Mouse (Mus musculus): ENCODE data around the gene Plcd4. TPM values are rescaled to one million over a fixed set of nuclear protein-coding genes. Genes with fewer than 3 reads are reported as not detected.
"Not testable (repeated sequence)": the region's sequence is repeated elsewhere in the genome, so short reads cannot be mapped to it uniquely, and the experiment has no call there.

The Plcd4 gene
- polyA plus RNA-seq (2014; fragmentation: Nextera tagmentation; extraction: Ambion mirVana): 2.0 and 2.9 TPM in 2 replicates

DNA sequence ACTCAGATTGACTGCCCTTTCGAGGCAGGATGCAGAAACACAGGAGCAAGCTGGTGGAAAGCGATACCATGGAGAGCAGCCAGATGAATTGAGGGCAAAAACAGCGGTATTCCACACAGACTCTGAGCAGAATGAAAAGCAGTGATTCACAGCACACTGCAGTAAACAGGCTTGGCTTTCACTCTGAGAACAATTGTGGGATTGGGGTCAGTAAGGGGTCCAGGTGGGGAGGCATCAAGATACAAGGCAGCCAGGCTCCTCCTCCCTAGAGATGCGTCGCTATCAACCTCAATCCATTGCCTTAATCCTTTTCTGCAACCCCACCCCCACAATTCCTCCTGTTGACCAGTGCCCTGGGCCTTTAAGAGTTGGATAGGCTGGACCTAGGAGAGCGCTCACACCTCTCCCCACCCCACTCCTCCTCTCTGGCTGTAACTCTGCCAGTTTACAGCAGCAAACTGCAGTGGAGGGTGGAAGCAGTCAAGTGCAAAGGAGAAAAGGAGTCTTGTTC lies at the start of gene Plcd4:
Plcd4 (plus strand) TSS at position 438 of the 511 bp plus-strand sequence.
- Histone ChIP-seq H3K4me2 (ENCODE audit: low read depth, low read length) (peak within 1 kb of the TSS; percentile 11; the same call in 1 of the 2 replicates), H3K4me3 (ENCODE audit: low read depth, low read length) (no peak within 1 kb of the TSS), H3K27me3 (replicated peaks; ENCODE audit: control insufficient read depth, insufficient read depth, low read length) (no peaks in the 10 kb centered on the region), H3K9ac (ENCODE audit: low read depth, low read length) (no peak within 1 kb of the TSS), H3K9me3 (ENCODE audit: control insufficient read depth, low read length) (no peaks in the 10 kb centered on the region), H3K27ac (replicated peaks; ENCODE audit: low read depth, low read length) (no peak within 1 kb of the TSS), H3K4me1 (ENCODE audit: control insufficient read depth, insufficient read depth, low read length) (no peaks in the 10 kb centered on the region; the same call in 1 of the 2 replicates), H3K36me3 (ENCODE audit: control insufficient read depth, insufficient read depth, low read length) (no peaks in the 10 kb centered on the region)
- peak; percentile 47 for DNase-seq (ENCODE audit: low spot score)
- WGBS: 3% methylated on average over 6 of the region's 6 CpGs
- ATAC-seq (ENCODE audit: low read depth): 0 out of 2 replicates have a peak, but pooled peaks have one; percentile 30

- 77% methylated on average over 1 of the region's 1 CpGs for WGBS
- no peaks in the 10 kb centered on the region for H3K27me3 ChIP-seq (replicated peaks; ENCODE audit: control insufficient read depth, insufficient read depth, low read length)
- no peak overlapping the region for H3K27ac ChIP-seq (replicated peaks; ENCODE audit: low read depth, low read length)
- DNase-seq (ENCODE audit: low spot score): peak; percentile 1
- no peaks in the 10 kb centered on the region for H3K9me3 ChIP-seq (ENCODE audit: control insufficient read depth, low read length)
- H3K9ac ChIP-seq (ENCODE audit: low read depth, low read length): no peak overlapping the region
- no peak for ATAC-seq (ENCODE audit: low read depth)
- H3K4me3 ChIP-seq (ENCODE audit: low read depth, low read length): no peak overlapping the region
- H3K4me1 ChIP-seq (ENCODE audit: control insufficient read depth, insufficient read depth, low read length): peaks cover 9% of the 10 kb centered on the region; the same call in 1 of the 2 replicates
- H3K4me2 ChIP-seq (ENCODE audit: low read depth, low read length): no peak overlapping the region
- H3K36me3 ChIP-seq (ENCODE audit: control insufficient read depth, insufficient read depth, low read length): peaks cover 10% of the 10 kb centered on the region; the same call in 1 of the 2 replicates
Measured at GRCm38 (mm10) chr1:74501106-74501505, 41.6 kb upstream of the Plcd4 start.

GRCm38 (mm10) chr1:74505393-74505720 lies 37.3 kb upstream of the Plcd4 start:
- ATAC-seq (ENCODE audit: low read depth): peak; percentile 62
- peaks cover 10% of the 10 kb centered on the region; the same call in 1 of the 2 replicates for H3K36me3 ChIP-seq (ENCODE audit: control insufficient read depth, insufficient read depth, low read length)
- H3K4me3 ChIP-seq (ENCODE audit: low read depth, low read length): peak overlapping the region; percentile 94
- WGBS: 0% methylated on average over 19 of the region's 22 CpGs
- peak overlapping the region; percentile 82 for H3K27ac ChIP-seq (replicated peaks; ENCODE audit: low read depth, low read length)
- peak overlapping the region; percentile 96 for H3K9ac ChIP-seq (ENCODE audit: low read depth, low read length)
- H3K9me3 ChIP-seq (ENCODE audit: control insufficient read depth, low read length): no peaks in the 10 kb centered on the region
- H3K4me2 ChIP-seq (ENCODE audit: low read depth, low read length): peak overlapping the region; percentile 68
- H3K27me3 ChIP-seq (replicated peaks; ENCODE audit: control insufficient read depth, insufficient read depth, low read length): no peaks in the 10 kb centered on the region
- no peak for DNase-seq (ENCODE audit: low spot score)
- peaks cover 19% of the 10 kb centered on the region for H3K4me1 ChIP-seq (ENCODE audit: control insufficient read depth, insufficient read depth, low read length)

DNA sequence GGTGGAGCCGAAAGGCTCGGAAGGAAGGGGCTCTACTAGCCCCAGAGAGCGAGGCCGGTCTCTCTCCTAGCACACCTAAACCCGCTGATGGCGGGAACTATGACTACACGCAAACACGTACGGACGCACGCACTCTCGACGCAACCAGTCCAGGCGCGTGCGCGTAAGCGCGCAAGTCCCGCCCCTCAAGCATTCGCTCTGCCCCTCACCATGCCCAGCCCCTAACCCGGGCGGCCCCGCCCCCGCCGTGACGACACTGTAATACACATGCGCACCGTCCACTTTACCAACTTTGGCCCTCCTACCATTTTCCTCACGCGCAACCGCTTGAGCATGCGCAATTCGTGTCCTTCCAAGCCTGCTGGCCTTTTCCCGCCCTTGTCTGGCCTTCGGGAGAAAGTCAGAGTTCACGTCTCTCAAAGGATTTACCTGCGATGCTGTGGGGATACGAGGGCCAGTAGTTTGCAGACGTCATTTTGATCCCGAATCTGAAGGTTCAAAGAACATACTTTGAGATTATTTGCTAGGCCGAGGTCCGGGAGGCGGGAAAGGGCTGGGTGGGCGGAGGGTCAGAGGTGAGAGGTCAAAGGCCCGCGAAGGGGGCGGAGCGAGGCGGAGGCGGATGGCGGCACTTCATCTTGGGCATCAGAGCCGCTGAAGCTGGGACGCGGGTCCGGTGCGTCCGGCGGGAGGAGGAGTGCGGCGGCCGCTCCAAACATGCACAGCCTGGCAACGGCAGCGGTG lies 36.8 kb upstream of the Plcd4 start, which contains the start of gene Cnot9:
Cnot9 (plus strand) TSS at position 338 of the 744 bp plus-strand sequence.
- Histone ChIP-seq H3K4me1 (ENCODE audit: control insufficient read depth, insufficient read depth, low read length) (peaks cover 19% of the 10 kb centered on the region), H3K9me3 (ENCODE audit: control insufficient read depth, low read length) (no peaks in the 10 kb centered on the region), H3K4me3 (ENCODE audit: low read depth, low read length) (peak within 1 kb of the TSS; percentile 94), H3K27me3 (replicated peaks; ENCODE audit: control insufficient read depth, insufficient read depth, low read length) (no peaks in the 10 kb centered on the region), H3K36me3 (ENCODE audit: control insufficient read depth, insufficient read depth, low read length) (peaks cover 10% of the 10 kb centered on the region; the same call in 1 of the 2 replicates), H3K27ac (replicated peaks; ENCODE audit: low read depth, low read length) (peak within 1 kb of the TSS; percentile 91), H3K9ac (ENCODE audit: low read depth, low read length) (peak within 1 kb of the TSS; percentile 96), H3K4me2 (ENCODE audit: low read depth, low read length) (peak within 1 kb of the TSS; percentile 78)
- ATAC-seq (ENCODE audit: low read depth) (peak; percentile 99), DNase-seq (ENCODE audit: low spot score) (peak; percentile 99)
- WGBS: under 1% methylated on average over 51 of the region's 64 CpGs

DNA sequence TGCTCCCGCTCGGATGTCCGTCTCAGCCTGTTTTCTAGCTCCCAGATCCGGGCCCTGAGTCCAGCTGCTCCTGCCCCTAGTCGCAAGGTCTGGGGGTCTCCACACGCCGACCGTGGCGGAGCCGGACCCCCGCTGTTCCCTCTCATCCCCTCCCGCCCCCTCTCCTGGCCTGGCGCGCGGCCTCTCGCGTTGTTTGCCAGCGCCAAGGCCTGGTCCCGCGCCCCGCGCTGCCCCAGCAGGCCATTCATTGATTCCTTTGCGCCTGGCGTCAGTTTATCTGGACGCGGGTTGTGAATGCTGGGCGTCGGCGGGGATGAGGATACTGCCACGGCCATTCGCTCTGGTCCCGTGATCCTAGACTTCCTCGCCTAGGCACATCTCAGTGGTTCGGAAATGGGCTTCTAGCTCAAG lies 36.2 kb upstream of the Plcd4 start:
- Histone ChIP-seq H3K4me1 (ENCODE audit: control insufficient read depth, insufficient read depth, low read length) (peaks cover 19% of the 10 kb centered on the region), H3K4me2 (ENCODE audit: low read depth, low read length) (peak overlapping the region; percentile 78), H3K27ac (replicated peaks; ENCODE audit: low read depth, low read length) (peak overlapping the region; percentile 91), H3K9me3 (ENCODE audit: control insufficient read depth, low read length) (no peaks in the 10 kb centered on the region), H3K27me3 (replicated peaks; ENCODE audit: control insufficient read depth, insufficient read depth, low read length) (no peaks in the 10 kb centered on the region), H3K9ac (ENCODE audit: low read depth, low read length) (peak overlapping the region; percentile 96), H3K36me3 (ENCODE audit: control insufficient read depth, insufficient read depth, low read length) (0 out of 2 replicates have a peak, but pooled peaks cover 10% of the 10 kb centered on the region), H3K4me3 (ENCODE audit: low read depth, low read length) (peak overlapping the region; percentile 94)
- DNase-seq (ENCODE audit: low spot score) (peak; percentile 61), ATAC-seq (ENCODE audit: low read depth) (peak; percentile 10)
- WGBS: 0% methylated on average over 32 of the region's 34 CpGs

DNA sequence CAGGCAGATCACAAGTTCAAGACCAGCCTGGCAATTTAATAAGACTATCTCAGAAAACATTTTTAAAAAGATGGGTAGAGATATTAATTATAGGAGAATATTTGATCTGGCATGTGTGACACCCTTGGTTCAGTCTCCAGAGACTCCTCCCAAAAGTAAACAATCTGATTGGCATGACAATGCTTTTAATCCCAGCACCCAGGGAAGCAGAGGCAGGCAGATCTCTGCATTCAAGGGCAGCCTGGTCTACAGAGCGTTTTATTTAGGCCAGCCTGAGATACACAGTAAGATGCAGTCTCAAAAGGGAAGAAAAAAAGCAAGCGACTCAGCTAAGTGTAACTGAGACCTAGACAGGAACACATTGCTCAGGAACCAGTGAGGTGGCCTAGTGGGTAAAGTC lies 34.9 kb upstream of the Plcd4 start:
- Histone ChIP-seq H3K9me3 (ENCODE audit: control insufficient read depth, low read length) (no peaks in the 10 kb centered on the region), H3K27me3 (replicated peaks; ENCODE audit: control insufficient read depth, insufficient read depth, low read length) (no peaks in the 10 kb centered on the region), H3K27ac (replicated peaks; ENCODE audit: low read depth, low read length) (no peak overlapping the region), H3K36me3 (ENCODE audit: control insufficient read depth, insufficient read depth, low read length) (0 out of 2 replicates have a peak, but pooled peaks cover 14% of the 10 kb centered on the region), H3K9ac (ENCODE audit: low read depth, low read length) (peak overlapping the region; percentile 96), H3K4me3 (ENCODE audit: low read depth, low read length) (peak overlapping the region; percentile 94), H3K4me1 (ENCODE audit: control insufficient read depth, insufficient read depth, low read length) (peaks cover 19% of the 10 kb centered on the region), H3K4me2 (ENCODE audit: low read depth, low read length) (peak overlapping the region; percentile 78)
- 95% methylated on average over 2 of the region's 2 CpGs for WGBS
- no peak for ATAC-seq (ENCODE audit: low read depth)
- DNase-seq (ENCODE audit: low spot score): no peak

- Histone ChIP-seq H3K27me3 (replicated peaks; ENCODE audit: control insufficient read depth, insufficient read depth, low read length) (no peaks in the 10 kb centered on the region), H3K4me2 (ENCODE audit: low read depth, low read length) (no peak overlapping the region), H3K9ac (ENCODE audit: low read depth, low read length) (no peak overlapping the region), H3K4me3 (ENCODE audit: low read depth, low read length) (no peak overlapping the region), H3K27ac (replicated peaks; ENCODE audit: low read depth, low read length) (no peak overlapping the region), H3K36me3 (ENCODE audit: control insufficient read depth, insufficient read depth, low read length) (peaks cover 19% of the 10 kb centered on the region; the same call in 1 of the 2 replicates), H3K4me1 (ENCODE audit: control insufficient read depth, insufficient read depth, low read length) (peaks cover 9% of the 10 kb centered on the region), H3K9me3 (ENCODE audit: control insufficient read depth, low read length) (no peaks in the 10 kb centered on the region)
- 94% methylated on average over 5 of the region's 5 CpGs for WGBS
- DNase-seq (ENCODE audit: low spot score): no peak
- ATAC-seq (ENCODE audit: low read depth): no peak
Measured at GRCm38 (mm10) chr1:74511306-74511705, 31.4 kb upstream of the Plcd4 start.

DNA sequence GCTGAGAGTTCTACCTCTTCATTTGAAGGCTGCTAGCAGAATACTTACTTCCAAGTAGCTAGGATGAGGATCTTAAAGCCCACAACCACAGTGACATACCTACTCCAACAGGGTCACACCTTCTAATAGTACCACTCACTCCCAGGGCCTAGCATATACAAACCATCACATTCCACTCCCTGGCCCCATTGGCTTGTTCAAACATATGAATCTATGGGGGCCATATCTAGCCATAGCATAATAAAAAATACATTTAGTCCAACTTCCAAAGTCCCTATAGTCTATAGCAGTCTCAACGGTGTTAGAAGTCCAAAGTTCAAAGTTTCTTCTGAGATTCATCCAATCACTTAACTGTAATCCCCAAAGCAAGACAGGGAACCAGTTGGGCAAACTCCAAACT lies 29.7 kb upstream of the Plcd4 start:
- H3K36me3 ChIP-seq (ENCODE audit: control insufficient read depth, insufficient read depth, low read length): peaks cover 28% of the 10 kb centered on the region
- H3K4me2 ChIP-seq (ENCODE audit: low read depth, low read length); H3K9ac ChIP-seq (ENCODE audit: low read depth, low read length); H3K27ac ChIP-seq (replicated peaks; ENCODE audit: low read depth, low read length); H3K4me1 ChIP-seq (ENCODE audit: control insufficient read depth, insufficient read depth, low read length); H3K27me3 ChIP-seq (replicated peaks; ENCODE audit: control insufficient read depth, insufficient read depth, low read length); H3K4me3 ChIP-seq (ENCODE audit: low read depth, low read length); ATAC-seq (ENCODE audit: low read depth); DNase-seq (ENCODE audit: low spot score); H3K9me3 ChIP-seq (ENCODE audit: control insufficient read depth, low read length): not testable (repeated sequence)
- 92% methylated on average over 1 of the region's 1 CpGs for WGBS
